Mouse (Mus musculus) stomach, postnatal 0 days (tissue): ENCODE measurements around the gene Clip1.

Experiments
- CTCF ChIP-seq: IDR thresholded peaks from 2 replicates; pipeline ENCODE4 v1.5.1; 2016; ENCODE audit warnings: antibody characterized with exemption, low read depth, mild to moderate bottlenecking, moderate library complexity
- EP300 ChIP-seq: optimal IDR thresholded peaks from 2 replicates; pipeline ENCODE3; 2016; ENCODE audit warnings: antibody characterized with exemption

GRCm38 (mm10) chr5:123671473-123671820 lies 13.0 kb downstream of the Clip1 start:
- no peak for TF ChIP-seq EP300
- no peak for TF ChIP-seq CTCF
